Mouse (Mus musculus) heart, embryonic 16.5 days (tissue): Measurements from ENCODE around the gene Gm10382. TPM values are rescaled to one million over a fixed set of nuclear protein-coding genes. Genes with fewer than 3 reads are reported as not detected.
"Not testable (repeated sequence)": the region's sequence is repeated elsewhere in the genome, so short reads cannot be mapped to it uniquely, and the experiment has no call there.

Experiments used
- ATAC-seq: fragments of 200-750 bp; cut with Nextera tagmentation; replicated peaks from 2 replicates; pipeline ENCODE4 v1.8.0; 2017; ENCODE audit warnings: moderate number of reproducible peaks; ENCODE audit not compliant: insufficient read depth, low FRiP score; ENCODE audit errors: extremely low read depth
- H3K27ac ChIP-seq: fragments of 300-500 bp; sonication (generic); 2 replicates; pipeline ENCODE4 v1.5.1; 2014; ENCODE audit warnings: mild to moderate bottlenecking, low read length, control low read depth, moderate library complexity
- H3K27me3 ChIP-seq: fragments of 300-500 bp; sonication (generic); 2 replicates; pipeline ENCODE4 v1.6.1; 2014; ENCODE audit warnings: low read length, mixed read lengths; ENCODE audit not compliant: control insufficient read depth, insufficient read depth
- H3K36me3 ChIP-seq: fragments of 300-500 bp; sonication (generic); 2 replicates; pipeline ENCODE4 v1.6.1; 2014; ENCODE audit not compliant: control insufficient read depth, insufficient read depth
- H3K4me1 ChIP-seq: fragments of 300-500 bp; sonication (generic); 2 replicates; pipeline ENCODE4 v1.6.1; 2014; ENCODE audit warnings: low read length, mixed read lengths; ENCODE audit not compliant: control insufficient read depth, insufficient read depth
- H3K4me2 ChIP-seq: fragments of 300-500 bp; sonication (generic); 2 replicates; pipeline ENCODE4 v1.6.1; 2014; ENCODE audit warnings: low read depth, mild to moderate bottlenecking, control low read depth, low read length
- H3K4me3 ChIP-seq: fragments of 300-500 bp; sonication (generic); 2 replicates; pipeline ENCODE4 v1.5.1; 2014; ENCODE audit warnings: mild to moderate bottlenecking, control low read depth, low read length
- H3K9ac ChIP-seq: fragments of 300-500 bp; sonication (generic); 2 replicates; pipeline ENCODE4 v1.6.1; 2014; ENCODE audit warnings: low read length, control low read depth
- H3K9me3 ChIP-seq: fragments of 300-500 bp; sonication (generic); replicated peaks from 2 replicates; pipeline ENCODE4 v1.6.1; 2016; ENCODE audit warnings: low read length; ENCODE audit not compliant: control insufficient read depth
- WGBS: fragments of 180-500 bp; shearing (Covaris S2); extraction: QIAGEN DNeasy Blood & Tissue Kit; methylation state at CpG from one replicate; pipeline ENCODE4 v1.1.7; 2014; 5-methylcytosine and 5-hydroxymethylcytosine counted together
- polyA plus RNA-seq: library from polyadenylated mRNA; unstranded; fragments of >200 nt; fragmentation: Nextera tagmentation; extraction: Ambion mirVana; gene quantifications from 2 replicates; pipeline ENCODE4 v1.2.1, GENCODE M21; 2015

Gene Gm10382
- polyA plus RNA-seq, 1 experiment from 2014 or later, result 0.30 TPM

DNA sequence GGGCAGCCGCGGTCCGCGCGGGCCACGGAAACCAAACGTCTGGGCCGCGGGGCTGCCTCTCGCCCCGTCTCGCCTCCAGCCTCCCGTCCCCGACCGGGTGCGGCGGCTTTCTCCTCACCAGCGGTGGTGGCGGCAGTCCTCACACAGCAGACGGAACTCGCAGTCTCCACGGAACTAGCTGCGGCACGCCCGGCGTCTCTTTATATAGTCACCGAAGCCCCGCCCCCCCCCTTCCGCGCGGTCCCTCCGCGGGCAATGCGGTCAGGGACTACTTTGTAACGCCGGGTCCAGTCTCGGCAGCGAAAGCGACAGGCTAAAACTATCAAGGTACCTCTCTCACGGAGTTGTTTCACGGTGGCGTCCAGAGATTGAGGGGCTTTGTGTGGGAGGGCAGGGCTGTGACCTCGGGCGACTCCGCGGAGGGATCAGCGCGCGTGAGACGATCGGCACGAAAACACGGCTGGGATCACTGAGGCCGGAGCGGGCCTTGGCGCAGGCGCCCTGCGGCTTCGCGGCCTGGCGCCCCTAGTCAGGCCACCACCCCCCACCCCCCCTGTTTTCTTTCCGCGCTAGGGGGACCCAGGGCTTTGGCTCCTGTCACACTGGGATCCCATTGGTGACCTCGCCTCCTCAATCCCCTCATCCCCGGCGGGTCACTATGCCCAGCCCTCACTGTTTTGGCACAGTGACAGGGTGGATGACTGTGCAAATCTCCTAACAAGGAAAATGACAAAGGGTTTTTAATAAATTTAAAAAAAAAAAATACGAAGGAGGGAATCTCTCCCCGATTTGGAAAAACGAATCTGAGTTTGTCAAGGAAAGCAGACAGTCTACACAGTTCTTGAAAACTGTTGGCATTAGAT lies 688 bp downstream of the Gm10382 start, which contains the start of gene Ubc:
Gene Ubc, minus strand, starts transcription at position 624 of the 863 bp plus-strand sequence.
- Histone ChIP-seq H3K27me3 (no peaks in the 10 kb centered on the region), H3K4me2 (peak within 1 kb of the TSS; percentile 80), H3K4me3 (peak within 1 kb of the TSS; percentile 99), H3K4me1 (peaks cover 41% of the 10 kb centered on the region), H3K36me3 (peaks cover 17% of the 10 kb centered on the region), H3K9ac (peak within 1 kb of the TSS; percentile 100), H3K9me3 (no peaks in the 10 kb centered on the region), H3K27ac (peak within 1 kb of the TSS; percentile 96)
- under 1% methylated on average over 69 of the region's 69 CpGs for WGBS
- peak; percentile 47 for ATAC-seq

GRCm38 (mm10) chr5:125390906-125391477 lies 1.9 kb downstream of the Gm10382 start:
- Histone ChIP-seq H3K27me3 (no peaks in the 10 kb centered on the region), H3K4me1 (peaks cover 40% of the 10 kb centered on the region), H3K4me3 (no peak overlapping the region), H3K9ac (peak overlapping the region; percentile 51), H3K4me2 (no peak overlapping the region), H3K9me3 (no peaks in the 10 kb centered on the region), H3K27ac (peak overlapping the region; percentile 96), H3K36me3 (peaks cover 6% of the 10 kb centered on the region)
- 82% methylated on average over 3 of the region's 3 CpGs for WGBS
- no peak for ATAC-seq

GRCm38 (mm10) chr5:125391609-125392008 lies 2.5 kb downstream of the Gm10382 start:
- peak overlapping the region; percentile 51 for H3K9ac ChIP-seq
- H3K4me3 ChIP-seq, result no peak overlapping the region
- peaks cover 6% of the 10 kb centered on the region for H3K36me3 ChIP-seq
- no peak for ATAC-seq
- 36% methylated on average over 5 of the region's 5 CpGs for WGBS
- H3K9me3 ChIP-seq, result no peaks in the 10 kb centered on the region
- H3K27me3 ChIP-seq, result no peaks in the 10 kb centered on the region
- peak overlapping the region; percentile 96 for H3K27ac ChIP-seq
- peak overlapping the region; percentile 44 for H3K4me2 ChIP-seq
- H3K4me1 ChIP-seq, result peaks cover 39% of the 10 kb centered on the region

GRCm38 (mm10) chr5:125392176-125392575 lies 3.1 kb downstream of the Gm10382 start:
- Histone ChIP-seq H3K9ac (peak overlapping the region; percentile 51), H3K4me2 (peak overlapping the region; percentile 44), H3K27ac (peak overlapping the region; percentile 96), H3K4me1 (peaks cover 39% of the 10 kb centered on the region)
- H3K27me3 ChIP-seq, H3K4me3 ChIP-seq, ATAC-seq, H3K36me3 ChIP-seq, H3K9me3 ChIP-seq: not testable (repeated sequence)
- WGBS, result 91% methylated on average over 4 of the region's 4 CpGs

DNA sequence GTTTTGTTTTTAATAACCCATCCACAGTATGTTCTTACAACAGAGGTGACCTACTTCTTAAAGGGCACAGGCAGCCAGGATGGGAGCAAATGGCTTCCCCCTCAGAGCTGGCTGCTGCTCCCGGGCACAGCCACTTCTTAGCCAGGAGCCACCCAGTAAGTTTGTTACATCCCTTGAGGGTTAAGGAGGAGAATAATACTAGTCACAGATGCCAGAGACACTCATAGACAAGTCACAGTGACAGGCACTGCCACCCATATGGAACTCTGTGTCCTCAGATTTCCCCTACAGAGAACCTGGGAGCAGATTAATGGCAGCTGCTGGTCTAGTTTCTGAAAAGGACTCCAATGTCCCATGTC lies 3.5 kb downstream of the Gm10382 start:
- peaks cover 39% of the 10 kb centered on the region for H3K4me1 ChIP-seq
- 31% methylated on average over 1 of the region's 1 CpGs for WGBS
- H3K27me3 ChIP-seq, result no peaks in the 10 kb centered on the region
- no peaks in the 10 kb centered on the region for H3K9me3 ChIP-seq
- H3K27ac ChIP-seq, result peak overlapping the region; percentile 96
- ATAC-seq, result no peak; the same call in 1 of the 2 replicates
- peaks cover 6% of the 10 kb centered on the region for H3K36me3 ChIP-seq
- peak overlapping the region; percentile 47 for H3K4me2 ChIP-seq
- H3K9ac ChIP-seq, result peak overlapping the region; percentile 53
- H3K4me3 ChIP-seq, result peak overlapping the region; percentile 48; the same call in 1 of the 2 replicates

GRCm38 (mm10) chr5:125392977-125393621 lies 4.0 kb downstream of the Gm10382 start:
- Histone ChIP-seq H3K4me1 (peaks cover 39% of the 10 kb centered on the region), H3K27ac (peak overlapping the region; percentile 96), H3K4me2 (peak overlapping the region; percentile 73), H3K4me3 (peak overlapping the region; percentile 48), H3K27me3 (no peaks in the 10 kb centered on the region), H3K36me3 (peaks cover 5% of the 10 kb centered on the region), H3K9ac (peak overlapping the region; percentile 79), H3K9me3 (no peaks in the 10 kb centered on the region)
- WGBS, result under 1% methylated on average over 20 of the region's 20 CpGs
- ATAC-seq, result peak; percentile 90

GRCm38 (mm10) chr5:125393622-125394603 lies 4.8 kb downstream of the Gm10382 start:
- 17% methylated on average over 21 of the region's 25 CpGs for WGBS
- Histone ChIP-seq H3K27ac (peak overlapping the region; percentile 96), H3K4me2 (peak overlapping the region; percentile 73), H3K4me1 (peaks cover 39% of the 10 kb centered on the region), H3K4me3 (peak overlapping the region; percentile 48), H3K9me3 (no peaks in the 10 kb centered on the region), H3K36me3 (no peaks in the 10 kb centered on the region), H3K9ac (peak overlapping the region; percentile 79), H3K27me3 (no peaks in the 10 kb centered on the region)
- peak; percentile 23; the same call in 1 of the 2 replicates for ATAC-seq

DNA sequence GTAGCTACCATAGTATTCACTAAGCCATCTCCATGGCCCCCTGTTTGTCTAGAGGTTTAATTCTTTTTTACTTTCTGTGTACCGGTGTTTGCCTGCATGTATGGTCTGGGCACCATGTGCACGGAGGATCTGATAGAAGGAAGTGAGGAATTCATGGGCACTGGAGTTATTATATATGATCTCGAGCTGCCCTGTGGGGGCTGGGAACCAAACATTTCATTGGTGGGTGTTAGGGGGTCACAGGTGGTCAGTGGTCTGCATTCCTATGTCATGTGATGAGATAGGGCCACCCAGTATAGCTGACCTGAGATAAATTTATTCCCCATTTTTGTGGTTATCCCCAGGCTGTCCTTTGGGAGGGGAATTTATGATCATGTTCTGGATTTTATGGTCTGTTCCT lies 5.9 kb downstream of the Gm10382 start:
- H3K9ac ChIP-seq, result no peak overlapping the region; the same call in 1 of the 2 replicates
- ATAC-seq, result no peak
- no peaks in the 10 kb centered on the region for H3K9me3 ChIP-seq
- no peaks in the 10 kb centered on the region for H3K36me3 ChIP-seq
- WGBS, result 60% methylated on average over 3 of the region's 3 CpGs
- H3K4me2 ChIP-seq, result peak overlapping the region; percentile 73; the same call in 1 of the 2 replicates
- H3K4me1 ChIP-seq, result peaks cover 39% of the 10 kb centered on the region
- H3K4me3 ChIP-seq, result no peak overlapping the region
- H3K27ac ChIP-seq, result peak overlapping the region; percentile 96
- H3K27me3 ChIP-seq, result no peaks in the 10 kb centered on the region
